Mouse (Mus musculus) c-Kit-positive CD71-negative TER-119-negative erythroid progenitor cells, embryonic 14.5 days (primary cell): ENCODE measurements at regions not wholly inside any gene's neighbourhood (a gene's known extent, or its start where the extent isn't known, plus 50 kb on each side); places are given as distances from the start of the nearest gene placed in this dataset.

Source experiments
- DNase-seq: peaks from one replicate; pipeline ENCODE4 v3.0.0-alpha.2; 2013; ENCODE audit warnings: low read depth

- no peak for DNase-seq
Observed at GRCm38 (mm10) chr1:92340644-92341043, 133.0 kb downstream of the Ndufa10 start.

GRCm38 (mm10) chr1:92338589-92338988 is 135.1 kb downstream of the Ndufa10 start:
- DNase-seq, result no peak

GRCm38 (mm10) chr1:92337450-92337849 is 136.2 kb downstream of the Ndufa10 start:
- no peak for DNase-seq

- DNase-seq, result no peak
Observed at GRCm38 (mm10) chr1:92332248-92332584, 136.7 kb upstream of the Hdac4 start.

GRCm38 (mm10) chr1:92331559-92332247 is 136.2 kb upstream of the Hdac4 start:
- DNase-seq, result no peak

GRCm38 (mm10) chr1:92330181-92330580 is 134.7 kb upstream of the Hdac4 start:
- DNase-seq, result no peak

- no peak for DNase-seq
Observed at GRCm38 (mm10) chr1:92329491-92329890, 134.0 kb upstream of the Hdac4 start.

- DNase-seq, result no peak
Observed at GRCm38 (mm10) chr1:92327141-92327540, 131.6 kb upstream of the Hdac4 start.

- no peak for DNase-seq
Observed at GRCm38 (mm10) chr1:92325281-92325680, 129.8 kb upstream of the Hdac4 start.

GRCm38 (mm10) chr1:92324091-92324950 is 128.8 kb upstream of the Hdac4 start:
- no peak for DNase-seq

GRCm38 (mm10) chr1:92317131-92317530 is 121.6 kb upstream of the Hdac4 start:
- DNase-seq, result no peak

- DNase-seq, result no peak
Observed at GRCm38 (mm10) chr1:92316191-92316723, 120.8 kb upstream of the Hdac4 start.

GRCm38 (mm10) chr1:92313001-92313597 is 117.6 kb upstream of the Hdac4 start:
- no peak for DNase-seq

- DNase-seq, result no peak
Observed at GRCm38 (mm10) chr1:92309883-92310282, 114.4 kb upstream of the Hdac4 start.

GRCm38 (mm10) chr1:92309381-92309780 is 113.9 kb upstream of the Hdac4 start:
- no peak for DNase-seq

GRCm38 (mm10) chr1:92308537-92308936 is 113.0 kb upstream of the Hdac4 start:
- DNase-seq, result no peak

- DNase-seq, result no peak
Observed at GRCm38 (mm10) chr1:92306042-92306441, 110.5 kb upstream of the Hdac4 start.

GRCm38 (mm10) chr1:92299041-92299440 is 103.5 kb upstream of the Hdac4 start:
- DNase-seq, result no peak

GRCm38 (mm10) chr1:92292681-92293380 is 97.3 kb upstream of the Hdac4 start:
- no peak for DNase-seq

- DNase-seq, result no peak
Observed at GRCm38 (mm10) chr1:92286966-92287342, 91.5 kb upstream of the Hdac4 start.

- DNase-seq, result no peak
Observed at GRCm38 (mm10) chr1:92286013-92286965, 90.8 kb upstream of the Hdac4 start.
